Mouse (Mus musculus) ES-Bruce4 (cell line): ENCODE results near the gene Fam131c. TPM values are rescaled to one million over a fixed set of nuclear protein-coding genes. Genes with fewer than 3 reads are reported as not detected.
A peak's percentile ranks its signal among the peaks of the same experiment; 100 is the strongest.

Experiments
- H3K27ac ChIP-seq: 2 replicates; pipeline ENCODE4 v1.5.1; 2012; ENCODE audit warnings: low read length, inconsistent platforms; ENCODE audit not compliant: insufficient read depth
- H3K27me3 ChIP-seq: 2 replicates; pipeline ENCODE4 v1.6.1; 2012; ENCODE audit warnings: mild to moderate bottlenecking, low read length, inconsistent platforms; ENCODE audit not compliant: control insufficient read depth, poor library complexity, insufficient read depth, severe bottlenecking
- H3K36me3 ChIP-seq: 2 replicates; pipeline ENCODE4 v1.6.1; 2012; ENCODE audit warnings: inconsistent platforms, mild to moderate bottlenecking, low read length, moderate library complexity; ENCODE audit not compliant: control insufficient read depth, poor library complexity, insufficient read depth, severe bottlenecking
- H3K4me1 ChIP-seq: one replicate; pipeline ENCODE4 v1.8.1; 2011; ENCODE audit warnings: low read length; ENCODE audit not compliant: control insufficient read depth, insufficient read depth
- H3K4me3 ChIP-seq: 2 replicates; pipeline ENCODE4 v1.5.1; 2011; ENCODE audit warnings: low read depth, mild to moderate bottlenecking, low read length
- H3K9ac ChIP-seq: 2 replicates; pipeline ENCODE4 v1.6.1; 2012; ENCODE audit warnings: low read depth, mild to moderate bottlenecking, inconsistent platforms; ENCODE audit not compliant: poor library complexity, severe bottlenecking
- H3K9me3 ChIP-seq: replicated peaks from 2 replicates; pipeline ENCODE4 v1.6.1; 2012; ENCODE audit warnings: mild to moderate bottlenecking, low read length, inconsistent platforms; ENCODE audit not compliant: control insufficient read depth, poor library complexity, insufficient read depth, severe bottlenecking
- CTCF ChIP-seq: IDR thresholded peaks from one replicate; pipeline ENCODE4 v1.8.1; 2011; ENCODE audit warnings: low read depth, low read length
- EP300 ChIP-seq: IDR thresholded peaks from 2 replicates; pipeline ENCODE4 v1.6.1; 2011; ENCODE audit warnings: low read depth, low read length; ENCODE audit not compliant: insufficient read depth
- POLR2A ChIP-seq: IDR thresholded peaks from one replicate; pipeline ENCODE4 v1.8.1; 2011; ENCODE audit warnings: low read length; ENCODE audit not compliant: insufficient read depth
- polyA plus RNA-seq: library from polyadenylated mRNA; stranded (reverse); fragments of >200 nt; gene quantifications from 2 replicates; pipeline ENCODE4 v1.2.4, GENCODE M21; 2011; ENCODE audit warnings: low read depth; ENCODE audit not compliant: missing spikeins, insufficient read depth, insufficient read length

Fam131c gene
- polyA plus RNA-seq, 1 experiment, result 3.6 TPM

DNA sequence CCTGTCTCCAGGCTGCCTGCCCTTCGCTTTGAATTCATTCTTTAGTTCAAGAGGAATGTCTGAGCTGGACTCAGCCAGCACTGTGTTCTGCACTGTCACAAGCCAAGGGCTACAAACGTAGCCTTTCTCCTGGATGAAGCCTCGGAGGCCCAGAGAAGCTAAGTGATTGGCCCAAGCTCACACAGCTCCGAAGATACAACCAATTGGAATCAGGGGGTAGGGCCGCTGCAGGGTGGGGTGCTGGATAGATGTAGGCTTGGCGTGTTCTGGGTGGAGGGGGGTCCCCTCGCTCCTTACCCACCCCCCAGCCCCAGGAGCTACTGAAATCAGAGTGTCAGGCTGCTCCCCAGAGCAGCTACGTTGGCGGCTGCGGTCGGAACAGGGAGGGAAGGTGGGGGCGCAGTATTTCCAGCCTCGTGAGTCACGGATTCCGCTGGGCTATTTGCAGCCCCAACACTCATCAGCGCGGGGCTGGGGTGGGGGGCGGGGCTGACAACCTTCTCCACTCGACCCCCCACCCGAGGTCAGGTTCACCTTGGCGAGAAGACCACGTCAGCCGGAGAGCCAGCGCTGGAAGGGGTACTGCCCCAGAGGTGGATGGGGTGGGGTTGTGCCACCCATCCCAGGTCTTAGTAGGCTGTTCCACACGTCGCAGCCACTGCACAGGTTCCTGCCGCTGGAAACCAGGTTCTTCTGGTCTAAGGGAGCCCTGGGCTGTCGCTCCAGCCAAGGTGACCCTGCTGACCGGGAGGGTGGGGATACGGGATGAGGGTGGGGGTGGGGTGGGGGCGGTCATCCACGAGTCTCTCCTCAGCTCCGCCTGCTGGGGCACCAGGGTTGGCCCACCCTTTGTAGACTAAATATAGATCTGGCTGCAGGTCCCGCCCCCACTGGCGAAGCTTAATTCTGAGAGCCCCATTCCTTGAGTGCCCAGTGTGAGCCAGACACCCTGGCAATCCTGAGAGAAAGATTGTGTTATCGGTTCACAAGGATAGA, 57.8 kb downstream of the Fam131c start:
- no peaks in the 10 kb centered on the region for H3K9me3 ChIP-seq
- no peak for TF ChIP-seq CTCF
- peak; percentile 77; the same call in 1 of the 2 replicates for TF ChIP-seq EP300
- no peak for TF ChIP-seq POLR2A
- H3K27me3 ChIP-seq, result no peaks in the 10 kb centered on the region
- H3K9ac ChIP-seq, result peak overlapping the region; percentile 23; the same call in 1 of the 2 replicates
- H3K4me3 ChIP-seq, result peak overlapping the region; percentile 52
- no peak overlapping the region for H3K27ac ChIP-seq
- H3K4me1 ChIP-seq, result no peaks in the 10 kb centered on the region
- no peaks in the 10 kb centered on the region for H3K36me3 ChIP-seq

DNA sequence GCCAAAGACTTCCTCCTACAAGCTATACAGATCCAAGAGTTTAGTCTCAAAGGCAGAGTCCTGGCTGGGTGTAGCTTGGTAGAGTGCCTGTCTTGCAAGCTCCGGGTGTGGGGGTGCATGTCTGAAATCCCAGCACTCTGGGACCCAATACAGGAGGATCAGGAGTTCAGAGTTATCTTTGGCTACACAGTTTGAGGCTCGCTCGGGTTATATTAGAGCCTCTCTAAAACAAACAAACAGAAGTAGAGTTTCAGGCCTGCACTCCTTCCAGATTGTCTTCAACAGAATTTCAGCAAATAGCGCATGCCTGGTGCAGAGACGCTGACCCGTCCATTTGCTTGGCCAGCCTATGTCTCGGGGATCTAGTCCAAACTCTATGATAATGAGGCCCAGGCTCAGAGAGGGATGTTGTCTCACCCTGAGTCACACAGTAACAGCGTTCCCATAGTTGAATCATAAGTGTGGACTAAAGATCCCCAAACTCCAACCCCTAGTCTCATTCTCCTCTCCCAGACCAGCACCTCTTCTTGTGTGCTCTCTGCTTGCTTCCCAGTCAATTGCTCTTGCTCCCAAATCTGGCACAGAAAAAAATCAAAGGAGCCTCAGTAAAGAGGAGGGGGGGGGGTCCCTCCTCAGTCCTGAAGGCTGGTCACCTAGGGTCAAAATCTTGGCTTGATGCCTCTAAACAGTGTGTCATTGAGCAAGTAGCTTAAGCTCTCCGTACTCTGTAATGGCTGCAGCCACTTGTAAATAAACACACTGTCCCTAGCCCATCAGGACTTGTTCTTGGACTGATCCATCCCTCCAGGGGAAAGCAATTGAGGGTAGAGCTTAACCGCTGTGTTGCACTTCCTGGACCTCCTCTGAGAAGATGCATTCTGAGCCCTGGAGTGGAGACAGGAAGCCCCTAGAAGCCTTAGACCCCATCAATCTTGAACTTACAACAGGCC, 59.1 kb downstream of the Fam131c start:
- no peak overlapping the region for H3K4me3 ChIP-seq

DNA sequence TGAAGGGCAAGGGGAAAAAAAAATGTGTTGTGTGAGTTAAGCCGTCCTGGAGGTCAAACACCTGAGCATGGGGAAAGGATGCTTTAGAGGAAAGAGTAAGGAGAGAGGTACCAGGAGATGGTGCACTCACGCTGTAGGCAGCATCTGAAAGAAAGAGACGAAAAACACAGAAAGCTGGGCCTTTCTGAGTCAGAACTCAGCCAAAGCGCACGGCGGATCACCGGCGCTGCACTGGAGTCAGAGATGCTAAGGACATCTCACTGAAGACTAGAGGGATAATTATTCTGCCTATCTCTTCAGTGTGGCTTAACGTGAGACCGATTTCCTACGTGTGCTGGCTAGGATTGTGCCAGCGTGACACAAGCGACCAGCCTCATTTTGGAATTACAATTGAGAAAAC, 59.9 kb downstream of the Fam131c start:
- H3K9ac ChIP-seq, result no peak overlapping the region
- no peak overlapping the region for H3K4me3 ChIP-seq
- H3K9me3 ChIP-seq, result no peaks in the 10 kb centered on the region
- no peaks in the 10 kb centered on the region for H3K4me1 ChIP-seq
- no peak overlapping the region for H3K27ac ChIP-seq
- no peak for TF ChIP-seq EP300
- no peak for TF ChIP-seq POLR2A
- TF ChIP-seq CTCF, result no peak
- H3K36me3 ChIP-seq, result no peaks in the 10 kb centered on the region
- no peaks in the 10 kb centered on the region for H3K27me3 ChIP-seq

More for the DNA sequence above, 59.1 kb downstream of the Fam131c start:
- Histone ChIP-seq H3K4me1 (no peaks in the 10 kb centered on the region), H3K27me3 (no peaks in the 10 kb centered on the region), H3K27ac (no peak overlapping the region), H3K9me3 (no peaks in the 10 kb centered on the region), H3K9ac (no peak overlapping the region), H3K36me3 (no peaks in the 10 kb centered on the region)
- TF ChIP-seq POLR2A, result no peak
- no peak for TF ChIP-seq CTCF
- no peak for TF ChIP-seq EP300

DNA sequence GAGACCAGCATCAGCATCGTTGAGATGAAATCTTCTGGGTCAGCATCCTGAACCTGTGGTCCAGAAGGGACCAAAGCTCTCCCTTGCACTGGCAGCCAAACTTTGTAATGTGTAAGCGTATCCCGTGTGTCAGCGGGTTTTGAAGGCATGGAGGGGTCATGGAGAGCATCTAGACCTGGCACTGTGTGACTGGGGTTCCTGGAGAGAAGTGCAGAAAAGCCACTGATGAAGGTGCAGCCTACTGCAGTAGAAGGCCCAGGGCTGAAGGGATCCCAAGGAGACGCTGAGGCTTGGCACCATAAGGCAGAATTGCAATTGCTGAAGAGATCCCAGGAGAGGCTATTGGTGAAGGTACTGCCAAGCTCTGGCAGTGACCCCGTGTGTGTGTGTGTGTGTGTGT, 61.4 kb downstream of the Fam131c start:
- H3K9me3 ChIP-seq, result no peaks in the 10 kb centered on the region
- TF ChIP-seq POLR2A (no peak), EP300 (no peak), CTCF (no peak)
- peaks cover 3% of the 10 kb centered on the region for H3K4me1 ChIP-seq

DNA sequence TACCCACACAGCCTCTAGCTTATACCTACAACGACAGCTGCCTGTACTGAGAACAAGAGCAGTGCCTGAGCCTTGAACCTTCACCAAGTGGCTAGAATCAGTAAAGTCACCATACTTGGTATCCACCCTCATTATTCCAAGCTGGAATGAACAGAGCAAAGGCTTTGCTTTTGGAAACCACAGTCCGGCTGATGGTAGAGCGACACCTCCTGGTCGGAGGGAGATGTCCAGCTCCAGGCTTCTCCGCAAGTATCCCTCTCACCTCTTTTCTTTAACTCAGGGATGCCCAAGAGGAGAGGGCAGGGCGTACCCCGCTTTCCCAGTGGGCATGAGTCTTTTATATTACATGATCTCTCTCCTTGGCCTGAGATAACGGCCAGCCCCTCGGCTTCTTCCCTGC, 61.8 kb downstream of the Fam131c start:
- H3K4me3 ChIP-seq, result no peak overlapping the region
- H3K27me3 ChIP-seq, result no peaks in the 10 kb centered on the region
- TF ChIP-seq CTCF, result peak; percentile 86
- TF ChIP-seq EP300, result no peak
- no peaks in the 10 kb centered on the region for H3K9me3 ChIP-seq
- no peak overlapping the region for H3K27ac ChIP-seq
- no peaks in the 10 kb centered on the region for H3K36me3 ChIP-seq
- no peak overlapping the region for H3K9ac ChIP-seq
- H3K4me1 ChIP-seq, result peaks cover 3% of the 10 kb centered on the region

More for the DNA sequence above, 61.4 kb downstream of the Fam131c start:
- H3K27ac ChIP-seq, result no peak overlapping the region
- H3K27me3 ChIP-seq, result no peaks in the 10 kb centered on the region
- H3K36me3 ChIP-seq, result no peaks in the 10 kb centered on the region
- H3K4me3 ChIP-seq, result no peak overlapping the region
- H3K9ac ChIP-seq, result no peak overlapping the region
